Mouse (Mus musculus): ENCODE measurements at regions not wholly inside any gene's neighbourhood (a gene's known extent, or its start where the extent isn't known, plus 50 kb on each side); places are given as distances from the start of the nearest gene placed in this dataset.
A peak's percentile ranks its signal among the peaks of the same experiment; 100 is the strongest.
"Not testable (repeated sequence)": the region's sequence is repeated elsewhere in the genome, so short reads cannot be mapped to it uniquely, and the experiment has no call there.

DNA sequence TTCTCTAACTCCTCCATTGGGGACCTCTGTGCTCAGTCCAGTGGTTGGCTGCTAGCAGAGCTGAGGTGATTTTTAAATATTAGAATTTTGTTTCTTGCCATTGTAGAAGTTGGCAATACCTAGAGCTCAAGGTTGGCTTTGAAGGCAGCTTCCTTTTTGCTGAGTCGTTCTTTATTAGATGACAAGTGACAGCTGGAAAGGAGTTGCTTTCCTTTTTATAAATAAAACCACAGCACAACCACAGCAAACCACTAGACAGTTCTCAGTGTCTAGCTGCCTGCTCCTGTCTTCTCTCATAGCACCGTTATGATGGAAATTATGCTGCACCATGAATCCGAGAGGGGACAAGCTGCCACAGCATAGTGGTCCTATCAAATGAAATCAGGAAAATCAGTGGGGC, 354.8 kb upstream of the Impg1 start:
- no peak for ATAC-seq (replicated peaks; ENCODE audit: low FRiP score)
- no peak overlapping the region for H3K27ac ChIP-seq
- no peaks in the 10 kb centered on the region for H3K27me3 ChIP-seq
- 82% methylated on average over 3 of the region's 3 CpGs for WGBS
- no peaks in the 10 kb centered on the region for H3K9me3 ChIP-seq (replicated peaks)
- no peak overlapping the region for H3K4me2 ChIP-seq
- no peak overlapping the region for H3K4me3 ChIP-seq (replicated peaks)
- no peak overlapping the region for H3K9ac ChIP-seq
- no peaks in the 10 kb centered on the region for H3K36me3 ChIP-seq
- H3K4me1 ChIP-seq: no peaks in the 10 kb centered on the region

GRCm38 (mm10) chr9:80819070-80819469, 353.8 kb upstream of the Impg1 start:
- 81% methylated on average over 1 of the region's 1 CpGs for WGBS
- Histone ChIP-seq H3K4me1 (no peaks in the 10 kb centered on the region), H3K36me3 (no peaks in the 10 kb centered on the region), H3K9me3 (replicated peaks) (no peaks in the 10 kb centered on the region), H3K4me2 (no peak overlapping the region), H3K9ac (no peak overlapping the region), H3K27ac (no peak overlapping the region), H3K27me3 (no peaks in the 10 kb centered on the region), H3K4me3 (replicated peaks) (no peak overlapping the region)
- ATAC-seq (replicated peaks; ENCODE audit: low FRiP score): no peak

GRCm38 (mm10) chr9:80813921-80814320, 348.6 kb upstream of the Impg1 start:
- H3K4me1 ChIP-seq; H3K9ac ChIP-seq; H3K27me3 ChIP-seq; ATAC-seq (replicated peaks; ENCODE audit: low FRiP score); H3K27ac ChIP-seq; H3K9me3 ChIP-seq (replicated peaks); H3K4me3 ChIP-seq (replicated peaks); H3K36me3 ChIP-seq; H3K4me2 ChIP-seq: not testable (repeated sequence)
- 74% methylated on average over 6 of the region's 6 CpGs for WGBS

GRCm38 (mm10) chr9:80791523-80791922, 326.2 kb upstream of the Impg1 start:
- no peaks in the 10 kb centered on the region for H3K4me1 ChIP-seq
- 76% methylated on average over 3 of the region's 3 CpGs for WGBS
- no peaks in the 10 kb centered on the region for H3K36me3 ChIP-seq
- no peak overlapping the region for H3K4me3 ChIP-seq (replicated peaks)
- H3K27ac ChIP-seq: no peak overlapping the region
- no peaks in the 10 kb centered on the region for H3K27me3 ChIP-seq
- no peaks in the 10 kb centered on the region for H3K9me3 ChIP-seq (replicated peaks)
- no peak for ATAC-seq (replicated peaks; ENCODE audit: low FRiP score)
- H3K4me2 ChIP-seq: no peak overlapping the region
- H3K9ac ChIP-seq: no peak overlapping the region

GRCm38 (mm10) chr9:80774541-80774940, 309.3 kb upstream of the Impg1 start:
- 89% methylated on average over 1 of the region's 1 CpGs for WGBS
- no peaks in the 10 kb centered on the region for H3K9me3 ChIP-seq (replicated peaks)
- ATAC-seq (replicated peaks; ENCODE audit: low FRiP score): no peak
- H3K27me3 ChIP-seq: no peaks in the 10 kb centered on the region
- no peak overlapping the region for H3K9ac ChIP-seq
- no peak overlapping the region for H3K4me2 ChIP-seq
- no peaks in the 10 kb centered on the region for H3K4me1 ChIP-seq
- no peak overlapping the region for H3K27ac ChIP-seq
- H3K4me3 ChIP-seq (replicated peaks): no peak overlapping the region
- H3K36me3 ChIP-seq: no peaks in the 10 kb centered on the region

DNA sequence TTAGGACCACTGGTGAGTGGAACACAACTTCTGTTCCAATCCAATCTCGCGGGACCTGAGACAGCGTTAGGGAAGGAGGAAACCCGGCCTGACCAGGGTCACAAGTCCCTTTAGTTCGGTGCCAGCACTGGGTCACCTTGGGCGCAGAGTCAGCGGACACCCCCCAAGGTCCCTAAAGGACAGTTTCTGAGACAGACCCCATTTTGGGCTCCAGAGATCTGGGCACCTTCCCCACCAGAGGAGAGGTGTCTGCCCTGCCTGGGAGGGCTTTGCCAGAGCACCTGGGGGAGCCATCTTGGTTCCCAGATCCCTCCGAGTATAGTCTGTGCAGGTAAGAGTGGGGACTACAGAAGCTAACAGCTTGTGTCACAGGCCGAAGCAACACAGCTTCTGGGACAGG, 270.5 kb upstream of the Impg1 start:
- not testable (repeated sequence) for H3K4me3 ChIP-seq (replicated peaks); H3K4me1 ChIP-seq; H3K4me2 ChIP-seq; H3K9ac ChIP-seq; ATAC-seq (replicated peaks; ENCODE audit: low FRiP score); H3K27ac ChIP-seq; H3K36me3 ChIP-seq; H3K27me3 ChIP-seq; H3K9me3 ChIP-seq (replicated peaks)
- 93% methylated on average over 9 of the region's 9 CpGs for WGBS

DNA sequence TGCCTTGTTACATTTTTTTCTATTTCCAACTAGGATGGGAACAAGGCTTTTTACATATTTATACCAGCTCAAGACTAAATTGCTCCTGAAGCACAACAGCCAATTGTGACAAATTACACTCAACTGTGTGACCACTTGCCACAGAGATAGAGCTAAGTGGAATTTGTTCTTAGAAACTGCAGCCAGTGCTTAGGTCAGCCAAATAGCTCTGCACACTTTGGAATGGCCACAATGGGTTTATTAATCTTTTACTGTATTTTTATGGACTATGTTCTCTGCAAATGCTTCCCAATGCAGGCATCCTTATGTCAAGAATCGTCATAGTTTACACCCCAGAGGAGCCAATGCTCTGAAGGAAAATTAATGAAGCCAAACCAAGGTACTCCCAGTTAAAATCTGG, 267.7 kb upstream of the Impg1 start:
- H3K27ac ChIP-seq: no peak overlapping the region

GRCm38 (mm10) chr9:80723638-80724037, 258.4 kb upstream of the Impg1 start:
- Histone ChIP-seq H3K27me3 (no peaks in the 10 kb centered on the region), H3K9ac (no peak overlapping the region), H3K4me3 (replicated peaks) (no peak overlapping the region), H3K36me3 (no peaks in the 10 kb centered on the region), H3K27ac (no peak overlapping the region), H3K9me3 (replicated peaks) (no peaks in the 10 kb centered on the region), H3K4me2 (no peak overlapping the region), H3K4me1 (no peaks in the 10 kb centered on the region)
- ATAC-seq (replicated peaks; ENCODE audit: low FRiP score): peak; percentile 76

More for the DNA sequence above, 267.7 kb upstream of the Impg1 start:
- Histone ChIP-seq H3K9ac (no peak overlapping the region), H3K27me3 (no peaks in the 10 kb centered on the region), H3K4me1 (no peaks in the 10 kb centered on the region), H3K9me3 (replicated peaks) (no peaks in the 10 kb centered on the region), H3K4me3 (replicated peaks) (no peak overlapping the region), H3K4me2 (no peak overlapping the region), H3K36me3 (no peaks in the 10 kb centered on the region)
- ATAC-seq (replicated peaks; ENCODE audit: low FRiP score): no peak
- WGBS: 57% methylated on average over 1 of the region's 1 CpGs

DNA sequence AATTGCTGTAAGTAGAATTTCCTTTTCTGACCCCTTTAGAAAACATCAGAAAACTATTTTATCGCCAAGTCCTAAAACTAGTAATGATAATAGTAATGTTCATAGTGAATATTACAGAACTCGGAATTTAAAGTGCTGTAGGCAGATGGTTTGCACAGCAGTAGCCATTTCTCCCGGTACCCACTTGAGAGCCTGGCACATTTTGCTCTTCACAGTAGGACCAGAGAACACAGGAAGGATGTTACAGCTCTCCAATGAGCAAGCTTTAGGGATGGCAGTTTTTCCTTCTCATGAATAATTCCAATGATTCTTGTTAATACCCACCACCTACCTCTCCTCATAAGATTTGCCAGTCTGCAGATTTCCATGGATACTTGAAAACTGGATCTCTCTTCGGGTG, 253.2 kb upstream of the Impg1 start:
- H3K4me2 ChIP-seq: no peak overlapping the region
- H3K27me3 ChIP-seq: no peaks in the 10 kb centered on the region
- H3K36me3 ChIP-seq: no peaks in the 10 kb centered on the region
- H3K9me3 ChIP-seq (replicated peaks): no peaks in the 10 kb centered on the region
- no peak for ATAC-seq (replicated peaks; ENCODE audit: low FRiP score)
- 89% methylated on average over 4 of the region's 4 CpGs for WGBS
- no peaks in the 10 kb centered on the region for H3K4me1 ChIP-seq
- no peak overlapping the region for H3K4me3 ChIP-seq (replicated peaks)
- H3K27ac ChIP-seq: no peak overlapping the region
- no peak overlapping the region for H3K9ac ChIP-seq

- Histone ChIP-seq H3K27ac (no peak overlapping the region), H3K9me3 (replicated peaks) (no peaks in the 10 kb centered on the region), H3K4me2 (no peak overlapping the region), H3K4me3 (replicated peaks) (no peak overlapping the region), H3K9ac (no peak overlapping the region), H3K36me3 (no peaks in the 10 kb centered on the region), H3K4me1 (no peaks in the 10 kb centered on the region), H3K27me3 (no peaks in the 10 kb centered on the region)
- ATAC-seq (replicated peaks; ENCODE audit: low FRiP score): no peak
These were observed 244.5 kb upstream of the Impg1 start for GRCm38 (mm10) chr9:80709781-80710180.

GRCm38 (mm10) chr9:80705264-80705663, 240.0 kb upstream of the Impg1 start:
- Histone ChIP-seq H3K9ac (no peak overlapping the region), H3K27me3 (no peaks in the 10 kb centered on the region), H3K4me1 (no peaks in the 10 kb centered on the region), H3K9me3 (replicated peaks) (no peaks in the 10 kb centered on the region), H3K27ac (no peak overlapping the region), H3K4me2 (no peak overlapping the region), H3K4me3 (replicated peaks) (no peak overlapping the region), H3K36me3 (no peaks in the 10 kb centered on the region)
- 80% methylated on average over 2 of the region's 2 CpGs for WGBS
- ATAC-seq (replicated peaks; ENCODE audit: low FRiP score): no peak

DNA sequence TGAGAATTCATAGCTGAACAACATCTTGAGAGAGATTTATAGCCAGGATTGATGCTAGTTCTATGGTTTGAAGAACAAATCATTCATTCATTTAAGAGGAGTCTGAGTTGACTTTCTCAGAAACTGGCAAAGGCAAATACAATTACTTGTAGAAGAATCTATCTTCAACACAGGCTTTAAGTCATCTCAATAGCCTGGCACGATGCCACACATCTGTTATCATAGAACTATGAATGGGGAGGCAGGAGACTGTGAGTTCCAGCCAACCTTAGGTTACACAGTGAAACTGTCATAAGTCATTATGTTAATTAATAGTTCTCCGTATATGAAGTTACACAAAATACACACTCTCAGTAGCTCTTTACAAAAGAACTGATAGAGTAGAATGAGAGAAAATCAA, 231.9 kb upstream of the Impg1 start:
- no peak for ATAC-seq (replicated peaks; ENCODE audit: low FRiP score)
- Histone ChIP-seq H3K4me2 (no peak overlapping the region), H3K27me3 (no peaks in the 10 kb centered on the region), H3K9ac (no peak overlapping the region), H3K4me1 (no peaks in the 10 kb centered on the region), H3K9me3 (replicated peaks) (no peaks in the 10 kb centered on the region), H3K36me3 (no peaks in the 10 kb centered on the region), H3K27ac (no peak overlapping the region), H3K4me3 (replicated peaks) (no peak overlapping the region)
- WGBS: 68% methylated on average over 2 of the region's 2 CpGs

DNA sequence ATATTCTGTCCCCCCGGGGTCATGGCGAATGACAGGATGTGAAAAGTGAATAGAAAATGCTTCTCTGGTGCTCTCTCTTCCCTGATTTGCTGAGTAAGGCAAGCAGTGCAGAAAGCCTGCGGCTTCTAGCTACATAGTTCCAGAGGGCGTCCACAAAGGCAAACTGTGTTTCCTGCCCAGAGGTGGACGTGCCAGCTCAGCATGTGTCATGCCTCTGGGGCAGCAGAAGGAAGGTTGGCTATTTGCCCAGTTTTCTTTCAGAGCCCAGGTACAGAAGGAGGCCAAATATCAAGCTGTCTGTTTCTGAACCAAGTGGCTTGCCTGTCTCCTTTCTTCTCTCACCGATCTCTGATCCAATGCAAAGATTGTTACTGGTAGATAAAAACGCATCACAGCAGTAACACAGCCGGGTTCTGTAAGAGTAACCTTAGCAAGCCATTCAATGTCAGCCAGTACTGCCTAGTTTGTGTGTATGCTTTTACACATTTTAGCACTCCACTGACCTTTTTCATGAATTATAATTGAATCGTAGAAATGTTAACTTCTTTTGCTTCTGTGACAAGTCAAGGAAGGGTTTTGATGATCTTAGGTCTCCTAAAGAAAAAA, 223.3 kb upstream of the Impg1 start:
- Histone ChIP-seq H3K4me2 (no peak overlapping the region), H3K9ac (no peak overlapping the region), H3K4me1 (no peaks in the 10 kb centered on the region), H3K27ac (no peak overlapping the region), H3K27me3 (no peaks in the 10 kb centered on the region), H3K4me3 (replicated peaks) (no peak overlapping the region), H3K9me3 (replicated peaks) (no peaks in the 10 kb centered on the region), H3K36me3 (no peaks in the 10 kb centered on the region)
- 71% methylated on average over 9 of the region's 9 CpGs for WGBS
- ATAC-seq (replicated peaks; ENCODE audit: low FRiP score): 0 out of 2 replicates have a peak, but pooled peaks have one; percentile 49

Data from kidney, embryonic 15.5 days (tissue).